Comparison of ENCODE assay signal across 8 mouse cellular contexts in genomic region chr13:118714284-118715065, GRCm38 (mm10). TPM values are rescaled to one million over a fixed set of nuclear protein-coding genes. Genes with fewer than 3 reads are reported as not detected.
DNase-seq lines count a peak whose midpoint lies in the region; ATAC-seq and TF ChIP-seq lines count a peak whose summit lies in the region.

No protein-coding gene starts in this region.

- peak; percentile 24 for DNase-seq in gastrocnemius, adult 2 months
- no peak for DNase-seq in gastrocnemius, postnatal 25 days
- DNase-seq in ES-E14 (ENCODE audit: low read depth, low spot score), result no peak
- DNase-seq in kidney, adult 9 months, result peak; percentile 14
- DNase-seq in stomach, postnatal 0 days (ENCODE audit: low spot score), result peak; percentile 20
- DNase-seq in cerebellum, adult 18-20 months, result no peak

- peak overlapping the region; percentile 24; the same call in 1 of the 2 replicates for H3K27ac ChIP-seq in gastrocnemius, adult 2 months
- no peak overlapping the region for H3K27ac ChIP-seq in ES-E14 (ENCODE audit: insufficient read depth, low read depth, low read length, poor library complexity, severe bottlenecking)
- H3K27ac ChIP-seq in forebrain, embryonic 12.5 days, result no peak overlapping the region
- H3K27ac ChIP-seq in stomach, postnatal 0 days (replicated peaks), result peak overlapping the region; percentile 49

- peak overlapping the region; percentile 70 for H3K4me3 ChIP-seq in gastrocnemius, adult 2 months
- peak overlapping the region; percentile 61 to 67 for H3K4me3 ChIP-seq in ES-E14 (ENCODE audit: insufficient read depth in 1 of 2, low read depth in 1 of 2, low read length in 2 of 2, poor library complexity in 1 of 2, severe bottlenecking in 1 of 2)
- H3K4me3 ChIP-seq in forebrain, embryonic 12.5 days (replicated peaks), result peak overlapping the region; percentile 52
- H3K4me3 ChIP-seq in stomach, postnatal 0 days (ENCODE audit: low read depth, low read length), result peak overlapping the region; percentile 50

- no peaks in the 10 kb centered on the region for H3K9me3 ChIP-seq in ES-E14 (ENCODE audit: control insufficient read depth, insufficient read depth, low read depth, low read length)
- no peaks in the 10 kb centered on the region for H3K9me3 ChIP-seq in forebrain, embryonic 12.5 days
- H3K9me3 ChIP-seq in stomach, postnatal 0 days (ENCODE audit: control insufficient read depth, low read length), result no peaks in the 10 kb centered on the region

- H3K9ac ChIP-seq in ES-E14 (ENCODE audit: insufficient read depth, low read depth, low read length, poor library complexity, severe bottlenecking), result peak overlapping the region; percentile 34
- peak overlapping the region; percentile 39 for H3K9ac ChIP-seq in forebrain, embryonic 12.5 days
- peak overlapping the region; percentile 51 for H3K9ac ChIP-seq in stomach, postnatal 0 days (ENCODE audit: low read length)

- in situ Hi-C loops in ES-E14 (cut with MboI; ENCODE audit: low sequenced_read_pairs in 2 of 2, unreplicated experiment in 2 of 2), result no loop called here

- TF ChIP-seq EP300 in stomach, postnatal 0 days (optimal IDR thresholded peaks at IDR 0.05), result no peak

- peak overlapping the region; percentile 92 for H3K4me2 ChIP-seq in forebrain, embryonic 12.5 days
- peak overlapping the region; percentile 71 for H3K4me2 ChIP-seq in stomach, postnatal 0 days (replicated peaks; ENCODE audit: low read depth)

- ATAC-seq in forebrain, embryonic 12.5 days (ENCODE audit: low FRiP score), result peak; percentile 82
- peak; percentile 27 for ATAC-seq in megakaryocyte progenitor cell, adult 5-6 weeks (replicated peaks; ENCODE audit: poor library complexity)
- ATAC-seq in stomach, postnatal 0 days (ENCODE audit: low FRiP score, low TSS enrichment), result peak; percentile 54; the same call in 1 of the 2 replicates

- peaks cover 0 to 10% of the 10 kb centered on the region in 2 experiments; a peak in 2 of 4 replicates for H3K4me1 ChIP-seq in ES-E14 (ENCODE audit: control insufficient read depth in 2 of 2, insufficient read depth in 2 of 2, low read length in 2 of 2, poor library complexity in 1 of 2)
- H3K4me1 ChIP-seq in forebrain, embryonic 12.5 days, result peaks cover 34% of the 10 kb centered on the region
- no peaks in the 10 kb centered on the region for H3K4me1 ChIP-seq in stomach, postnatal 0 days (replicated peaks; ENCODE audit: control insufficient read depth, insufficient read depth)

- peaks cover 44% of the 10 kb centered on the region for H3K27me3 ChIP-seq in forebrain, embryonic 12.5 days
- H3K27me3 ChIP-seq in stomach, postnatal 0 days (ENCODE audit: control insufficient read depth, insufficient read depth, low read length), result peaks cover 3% of the 10 kb centered on the region; the same call in 1 of the 2 replicates

- intact Hi-C loops in gastrocnemius, adult 2 months (cut with DNase I), result no loop called here

- no peak for TF ChIP-seq CTCF in gastrocnemius, adult 2 months (IDR thresholded peaks at IDR 0.05)
- TF ChIP-seq CTCF in stomach, postnatal 0 days (IDR thresholded peaks at IDR 0.05; ENCODE audit: low read depth), result no peak

- H3K36me3 ChIP-seq in ES-E14 (ENCODE audit: control insufficient read depth, insufficient read depth, low read length, poor library complexity, severe bottlenecking), result no peaks in the 10 kb centered on the region
- no peaks in the 10 kb centered on the region for H3K36me3 ChIP-seq in forebrain, embryonic 12.5 days (replicated peaks)
- no peaks in the 10 kb centered on the region for H3K36me3 ChIP-seq in stomach, postnatal 0 days (ENCODE audit: control insufficient read depth, insufficient read depth, low read length)

- WGBS in forebrain, embryonic 12.5 days, result 1% methylated on average over 32 of the region's 36 CpGs
- WGBS in stomach, postnatal 0 days, result under 1% methylated on average over 25 of the region's 36 CpGs

TF ChIP-seq in ES-E14, 5 proteins besides CTCF, POLR2A, EP300 and RAD21:
- no peak for TF ChIP-seq ZC3H11A (IDR thresholded peaks at IDR 0.05; ENCODE audit: borderline replicate concordance, low read depth, low read length)
- TF ChIP-seq CHD2 (IDR thresholded peaks at IDR 0.05; ENCODE audit: low read depth, low read length), result no peak
- no peak for TF ChIP-seq ZNF384 (IDR thresholded peaks at IDR 0.05; ENCODE audit: low read depth, low read length)
- no peak for TF ChIP-seq HCFC1 (IDR thresholded peaks at IDR 0.05; ENCODE audit: borderline replicate concordance, insufficient read depth, low read length)
- no peak for TF ChIP-seq MAFK (IDR thresholded peaks at IDR 0.05; ENCODE audit: insufficient read depth, low read depth, low read length)
TF ChIP-seq in ES-E14: peak in this region for 0.

RNA-seq across cellular contexts. Expression of gene Fgf10, which starts 44.9 kb away (rescaled TPM):
- total RNA-seq in gastrocnemius, adult 2 months (2021), result under 1 TPM; 0.17 to 0.18 TPM
- total RNA-seq in gastrocnemius, postnatal 25 days (2021), result under 1 TPM; 0.18 to 0.56 TPM
- total RNA-seq in ES-E14 (2012; rRNA removed), result 0.63 and 1.7 TPM in 2 replicates
- 0.68 and 0.82 TPM in 2 replicates for polyA plus RNA-seq in forebrain, embryonic 12.5 days (2016; fragmentation: Nextera tagmentation; extraction: Ambion mirVana)
- total RNA-seq in megakaryocyte progenitor cell, adult 5-6 weeks (2015), result not detected in 2 replicates
- not detected in 2 replicates for total RNA-seq in megakaryocyte progenitor cell, adult 5-6 weeks (2017)
- 1.2 and 1.3 TPM in 2 replicates for polyA plus RNA-seq in stomach, postnatal 0 days (2015; fragmentation: Nextera tagmentation; extraction: Ambion mirVana)

Comparison
In these comparisons a context has a peak if more than half of its experiments do, and no peak if none do; other contexts are left out.
1. DNase-seq: peak in gastrocnemius, adult 2 months (single experiment), kidney, adult 9 months (single experiment) and stomach, postnatal 0 days (single experiment); none in gastrocnemius, postnatal 25 days (single experiment), ES-E14 (single experiment) and cerebellum, adult 18-20 months (0 of 2).
2. H3K27ac ChIP-seq: peak in gastrocnemius, adult 2 months (single experiment) and stomach, postnatal 0 days (single experiment); none in ES-E14 (single experiment) and forebrain, embryonic 12.5 days (single experiment).
3. ATAC-seq: peak in every context shown above with its lines; median percentile 82 in forebrain, embryonic 12.5 days; 54 in stomach, postnatal 0 days; 27 in megakaryocyte progenitor cell, adult 5-6 weeks.
4. Peak in every context shown above with its lines, with median percentiles within 50 percentile points of each other: H3K4me3 ChIP-seq and H3K9ac ChIP-seq.